Mouse (Mus musculus): ENCODE results near the gene Gm13276.
"Not testable (repeated sequence)": the region's sequence is repeated elsewhere in the genome, so short reads cannot be mapped to it uniquely, and the experiment has no call there.

DNA sequence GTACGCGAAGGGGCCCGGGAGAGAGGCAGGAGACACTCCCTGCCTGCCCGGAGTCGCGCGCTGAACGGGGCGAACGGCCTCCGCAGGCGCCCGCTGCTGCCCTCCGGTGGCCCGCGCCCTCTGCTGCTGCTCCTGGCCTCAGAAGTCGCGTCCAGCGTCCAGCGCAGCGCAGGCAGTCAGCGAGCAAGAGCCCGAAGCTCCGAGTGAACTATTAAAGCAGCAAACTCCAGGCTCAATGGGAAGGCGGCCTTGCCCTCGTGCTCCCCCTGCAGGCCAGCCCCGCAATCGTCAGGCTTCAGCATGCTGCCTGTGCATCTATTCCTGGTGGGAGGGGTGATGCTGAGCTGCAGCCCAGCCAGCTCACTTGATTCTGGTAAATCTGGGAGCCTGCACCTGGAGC lies 11.6 kb downstream of the Gm13276 start, which contains the start of gene Gm13279:
- not testable (repeated sequence) for TF ChIP-seq CTCF (IDR thresholded peaks at IDR 0.05; ENCODE audit: extremely low read depth, insufficient read depth, insufficient read length, insufficient replicate concordance); POLR2A (IDR thresholded peaks at IDR 0.05; ENCODE audit: low read depth, low read length)

Data from spleen, adult 2 months (tissue).